23 mouse cellular contexts compared by ENCODE assay signal in the genomic region with DNA sequence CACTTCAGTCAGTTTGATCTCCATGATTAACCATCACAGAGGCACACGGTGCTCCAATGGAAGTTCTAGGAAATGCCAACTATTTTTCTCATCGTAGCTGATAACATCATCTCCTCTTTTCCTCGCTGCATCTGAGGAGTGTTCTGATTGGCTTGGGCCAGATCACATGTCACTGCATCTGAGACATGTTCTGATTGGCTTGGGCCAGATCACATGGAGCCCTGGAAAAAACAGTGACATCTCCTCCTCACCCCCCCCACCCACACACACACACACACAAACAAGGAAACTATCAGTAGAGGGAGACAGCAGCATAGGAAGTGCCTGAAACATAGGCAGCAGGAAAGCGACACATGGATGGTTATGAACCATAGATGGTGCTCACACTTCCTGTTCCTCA.
"Had no signal": no experiment of that assay in that cellular context is flagged by ENCODE, and none has a peak within 500 bp of the region (broad histone marks: within the 10 kb centered on the region; RNA-seq: fewer than 3 reads in every experiment).

No protein-coding gene starts in this region.

- H3K27me3 ChIP-seq: liver, embryonic 15.5 days; lung, embryonic 15.5 days; megakaryocyte, embryonic 14.5 days; midbrain, embryonic 13.5 days; midbrain, embryonic 15.5 days; neural tube, embryonic 13.5 days; neural tube, embryonic 15.5 days; stomach, embryonic 15.5 days had no signal

- DNase-seq: liver, postnatal 0 days; lung, adult 2 months; lung, postnatal 14 days; lung, postnatal 36 days; retina, postnatal 1 day; right cerebral cortex, adult 18-20 months; right cerebral cortex, postnatal 14 days; thymus, adult 18-20 months; thymus, postnatal 14 days; thymus, postnatal 36 days had no signal

- H3K4me2 ChIP-seq: liver, embryonic 15.5 days; lung, embryonic 15.5 days; midbrain, embryonic 11.5 days; midbrain, embryonic 13.5 days; midbrain, embryonic 15.5 days; neural tube, embryonic 13.5 days; neural tube, embryonic 15.5 days; stomach, embryonic 15.5 days had no signal

- H3K9ac ChIP-seq: liver, embryonic 15.5 days; liver, postnatal 0 days; lung, embryonic 15.5 days; midbrain, embryonic 13.5 days; midbrain, embryonic 15.5 days; neural tube, embryonic 13.5 days; neural tube, embryonic 15.5 days; stomach, embryonic 15.5 days had no signal

- H3K4me1 ChIP-seq: liver, embryonic 15.5 days; lung, embryonic 15.5 days; megakaryocyte, embryonic 14.5 days; midbrain, embryonic 13.5 days; midbrain, embryonic 15.5 days; neural tube, embryonic 13.5 days; neural tube, embryonic 15.5 days; stomach, embryonic 15.5 days had no signal

- H3K27ac ChIP-seq: liver, embryonic 15.5 days; lung, embryonic 15.5 days; macrophage; midbrain, embryonic 13.5 days; midbrain, embryonic 15.5 days; neural tube, embryonic 13.5 days; neural tube, embryonic 15.5 days; stomach, embryonic 15.5 days; stomach, postnatal 0 days had no signal

- H3K4me3 ChIP-seq: liver, embryonic 15.5 days; lung, embryonic 15.5 days; megakaryocyte, embryonic 14.5 days; midbrain, embryonic 13.5 days; midbrain, embryonic 15.5 days; myocyte; neural tube, embryonic 13.5 days; neural tube, embryonic 15.5 days; stomach, embryonic 15.5 days had no signal

- ATAC-seq: liver, postnatal 0 days; lung, postnatal 0 days; midbrain, embryonic 13.5 days; midbrain, embryonic 15.5 days had no signal

- H3K9me3 ChIP-seq: liver, embryonic 15.5 days; lung, embryonic 15.5 days; midbrain, embryonic 13.5 days; midbrain, embryonic 15.5 days; neural tube, embryonic 13.5 days; neural tube, embryonic 15.5 days; stomach, embryonic 15.5 days had no signal

- H3K36me3 ChIP-seq: liver, embryonic 15.5 days; lung, embryonic 15.5 days; midbrain, embryonic 13.5 days; midbrain, embryonic 15.5 days; neural tube, embryonic 13.5 days; neural tube, embryonic 15.5 days; stomach, embryonic 15.5 days had no signal
